Mouse (Mus musculus): Measurements from ENCODE around the gene Nup188.

GRCm38 (mm10) chr2:30384814-30385213, 98.6 kb downstream of the Nup188 start:
- no peak for TF ChIP-seq CTCF (IDR thresholded peaks at IDR 0.05; ENCODE audit: low read depth, low read length)
- TF ChIP-seq GATA1 (IDR thresholded peaks at IDR 0.05; ENCODE audit: borderline replicate concordance, low read length): no peak
- no peak for TF ChIP-seq TAL1 (conservative IDR thresholded peaks at IDR 0.05; ENCODE audit: low read depth, low read length)
- TF ChIP-seq GATA2 (IDR thresholded peaks at IDR 0.05; ENCODE audit: borderline replicate concordance, low read depth, low read length): no peak

All from G1E (cell line).